Mouse (Mus musculus): ENCODE results near the gene Gstm7.

DNA sequence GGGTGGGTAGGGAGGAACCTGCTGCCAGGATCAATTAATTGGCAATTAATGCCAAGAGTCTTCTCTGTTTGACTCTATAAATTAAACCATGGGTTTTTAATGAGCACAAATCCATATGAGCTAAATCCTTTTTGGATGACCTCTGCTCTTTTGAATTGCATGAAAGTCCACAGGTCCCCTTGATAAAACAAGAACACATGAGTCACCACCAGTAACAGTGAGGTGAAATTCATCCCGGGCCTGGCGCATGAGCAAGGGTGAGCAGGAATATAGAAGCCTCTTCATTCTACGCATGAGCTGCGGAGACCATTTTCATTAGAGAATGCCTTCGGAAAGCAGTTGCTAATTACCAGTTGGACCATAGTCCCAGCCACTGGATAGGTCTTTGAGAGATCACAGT is 11.3 kb downstream of the Gstm7 start:
- TF ChIP-seq CTCF (IDR thresholded peaks at IDR 0.05; ENCODE audit: insufficient read depth, low read length) (no peak), POLR2A (IDR thresholded peaks at IDR 0.05; ENCODE audit: borderline replicate concordance, extremely low read depth, low read depth, low read length) (no peak)

Data from lung, adult 2 months (tissue).